Mouse (Mus musculus) brain, embryonic 14.5 days (tissue): ENCODE data around the gene Alg11.

Experiments used
- CTCF ChIP-seq: fragments of 200-500 bp; IDR thresholded peaks from 2 replicates; pipeline ENCODE4 v1.5.1; 2012; ENCODE audit warnings: inconsistent platforms, mild to moderate bottlenecking, moderate library complexity, borderline replicate concordance; ENCODE audit not compliant: insufficient read depth, insufficient read length; ENCODE audit errors: extremely low read depth
- POLR2A ChIP-seq: fragments of 200-500 bp; IDR thresholded peaks from 2 replicates; pipeline ENCODE4 v1.6.1; 2012; ENCODE audit warnings: mild to moderate bottlenecking, inconsistent platforms, borderline replicate concordance; ENCODE audit not compliant: poor library complexity, insufficient read depth, insufficient read length, severe bottlenecking; ENCODE audit errors: extremely low read depth

- TF ChIP-seq POLR2A = no peak
- no peak for TF ChIP-seq CTCF
Observed at GRCm38 (mm10) chr8:22028973-22029372, 31.5 kb upstream of the Alg11 start.
